Mouse (Mus musculus) c-Kit-positive CD71-positive TER-119-negative erythroid progenitor cells, embryonic 14.5 days (primary cell): ENCODE data around the gene Wfdc1.

Source experiments
- DNase-seq: peaks from one replicate; pipeline ENCODE4 v3.0.0-alpha.2; 2013; ENCODE audit warnings: low read depth

Wfdc1 gene

GRCm38 (mm10) chr8:119691989-119692388 is 25.8 kb downstream of the Wfdc1 start:
- DNase-seq = no peak

GRCm38 (mm10) chr8:119694696-119695095 is 28.5 kb downstream of the Wfdc1 start:
- DNase-seq = no peak

- DNase-seq = no peak
Observed at GRCm38 (mm10) chr8:119697163-119697562, 31.0 kb downstream of the Wfdc1 start.

- DNase-seq = no peak
Observed at GRCm38 (mm10) chr8:119698960-119699359, 32.8 kb downstream of the Wfdc1 start.

GRCm38 (mm10) chr8:119699549-119700134 is 33.5 kb downstream of the Wfdc1 start, which contains the start of gene Atp2c2:
Gene Atp2c2, plus strand, starts transcription at chr8:119700009.
- no peak for DNase-seq

GRCm38 (mm10) chr8:119702965-119703364 is 36.8 kb downstream of the Wfdc1 start:
- DNase-seq = no peak

- no peak for DNase-seq
Observed at GRCm38 (mm10) chr8:119707146-119707545, 41.0 kb downstream of the Wfdc1 start.

GRCm38 (mm10) chr8:119708471-119708870 is 42.3 kb downstream of the Wfdc1 start:
- DNase-seq = no peak

GRCm38 (mm10) chr8:119708878-119709702 is 42.9 kb downstream of the Wfdc1 start:
- DNase-seq = no peak

GRCm38 (mm10) chr8:119709703-119710093 is 43.5 kb downstream of the Wfdc1 start:
- no peak for DNase-seq

GRCm38 (mm10) chr8:119712226-119712625 is 46.1 kb downstream of the Wfdc1 start:
- DNase-seq = no peak

- no peak for DNase-seq
Observed at GRCm38 (mm10) chr8:119713421-119713820, 47.3 kb downstream of the Wfdc1 start.

GRCm38 (mm10) chr8:119715221-119715620 is 49.1 kb downstream of the Wfdc1 start:
- DNase-seq = no peak

- no peak for DNase-seq
Observed at GRCm38 (mm10) chr8:119716730-119717299, 50.6 kb downstream of the Wfdc1 start.

- peak; percentile 32 for DNase-seq
Observed at GRCm38 (mm10) chr8:119717765-119718164, 51.6 kb downstream of the Wfdc1 start.

- DNase-seq = no peak
Observed at GRCm38 (mm10) chr8:119719011-119719501, 52.9 kb downstream of the Wfdc1 start.

GRCm38 (mm10) chr8:119722348-119722747 is 56.2 kb downstream of the Wfdc1 start:
- no peak for DNase-seq

GRCm38 (mm10) chr8:119723676-119724075 is 57.5 kb downstream of the Wfdc1 start:
- DNase-seq = no peak

GRCm38 (mm10) chr8:119724596-119724995 is 58.4 kb downstream of the Wfdc1 start:
- no peak for DNase-seq

GRCm38 (mm10) chr8:119727093-119727492 is 60.9 kb downstream of the Wfdc1 start:
- peak; percentile 46 for DNase-seq

GRCm38 (mm10) chr8:119728351-119728895 is 62.3 kb downstream of the Wfdc1 start:
- no peak for DNase-seq

- no peak for DNase-seq
Observed at GRCm38 (mm10) chr8:119732072-119732471, 65.9 kb downstream of the Wfdc1 start.
